Mouse (Mus musculus) c-Kit-positive CD71-positive TER-119-negative erythroid progenitor cells, embryonic 14.5 days (primary cell): ENCODE measurements around the gene Phf3.

Experiments used
- DNase-seq: peaks from one replicate; pipeline ENCODE4 v3.0.0-alpha.2; 2013; ENCODE audit warnings: low read depth

The Phf3 gene

GRCm38 (mm10) chr1:30819414-30819813 lies 54.3 kb downstream of the Phf3 start:
- DNase-seq: no peak

- no peak for DNase-seq
These were observed 58.1 kb downstream of the Phf3 start for GRCm38 (mm10) chr1:30815609-30816008.

GRCm38 (mm10) chr1:30814987-30815386 lies 58.7 kb downstream of the Phf3 start:
- DNase-seq: no peak

- DNase-seq: no peak
These were observed 65.5 kb downstream of the Phf3 start for GRCm38 (mm10) chr1:30808101-30808699.

GRCm38 (mm10) chr1:30805688-30806285 lies 67.9 kb downstream of the Phf3 start:
- DNase-seq: no peak

- no peak for DNase-seq
These were observed 68.8 kb downstream of the Phf3 start for GRCm38 (mm10) chr1:30804919-30805318.

GRCm38 (mm10) chr1:30801911-30802310 lies 71.8 kb downstream of the Phf3 start:
- no peak for DNase-seq

GRCm38 (mm10) chr1:30799277-30799834 lies 74.4 kb downstream of the Phf3 start:
- DNase-seq: no peak

- DNase-seq: no peak
These were observed 79.1 kb downstream of the Phf3 start for GRCm38 (mm10) chr1:30794606-30795005.

GRCm38 (mm10) chr1:30793357-30793883 lies 80.3 kb downstream of the Phf3 start:
- no peak for DNase-seq

- no peak for DNase-seq
These were observed 80.8 kb downstream of the Phf3 start for GRCm38 (mm10) chr1:30792935-30793334.

- no peak for DNase-seq
These were observed 83.5 kb downstream of the Phf3 start for GRCm38 (mm10) chr1:30790220-30790619.

- DNase-seq: no peak
These were observed 84.0 kb downstream of the Phf3 start for GRCm38 (mm10) chr1:30789689-30790088.

- DNase-seq: no peak
These were observed 84.7 kb downstream of the Phf3 start for GRCm38 (mm10) chr1:30789001-30789400.

GRCm38 (mm10) chr1:30786583-30786982 lies 87.1 kb downstream of the Phf3 start:
- no peak for DNase-seq

- DNase-seq: no peak
These were observed 90.0 kb downstream of the Phf3 start for GRCm38 (mm10) chr1:30783741-30784140.

- peak; percentile 21 for DNase-seq
These were observed 93.4 kb downstream of the Phf3 start for GRCm38 (mm10) chr1:30780293-30780692.

GRCm38 (mm10) chr1:30779562-30779961 lies 94.2 kb downstream of the Phf3 start:
- no peak for DNase-seq

GRCm38 (mm10) chr1:30778374-30779005 lies 95.2 kb downstream of the Phf3 start:
- peak; percentile 27 for DNase-seq

- DNase-seq: no peak
These were observed 97.5 kb downstream of the Phf3 start for GRCm38 (mm10) chr1:30776196-30776595.

GRCm38 (mm10) chr1:30773662-30774061 lies 100.1 kb downstream of the Phf3 start:
- DNase-seq: no peak

- DNase-seq: no peak
These were observed 100.9 kb downstream of the Phf3 start for GRCm38 (mm10) chr1:30772851-30773250.

GRCm38 (mm10) chr1:30771772-30772171 lies 101.9 kb downstream of the Phf3 start:
- DNase-seq: no peak
